Mouse (Mus musculus): ENCODE data around the gene Itgal. TPM values are rescaled to one million over a fixed set of nuclear protein-coding genes. Genes with fewer than 3 reads are reported as not detected.
A peak's percentile ranks its signal among the peaks of the same experiment; 100 is the strongest.

Gene Itgal
- total and polyA plus RNA-seq, 3 experiments: 0.92 to 9.7 TPM; not detected in 1

DNA sequence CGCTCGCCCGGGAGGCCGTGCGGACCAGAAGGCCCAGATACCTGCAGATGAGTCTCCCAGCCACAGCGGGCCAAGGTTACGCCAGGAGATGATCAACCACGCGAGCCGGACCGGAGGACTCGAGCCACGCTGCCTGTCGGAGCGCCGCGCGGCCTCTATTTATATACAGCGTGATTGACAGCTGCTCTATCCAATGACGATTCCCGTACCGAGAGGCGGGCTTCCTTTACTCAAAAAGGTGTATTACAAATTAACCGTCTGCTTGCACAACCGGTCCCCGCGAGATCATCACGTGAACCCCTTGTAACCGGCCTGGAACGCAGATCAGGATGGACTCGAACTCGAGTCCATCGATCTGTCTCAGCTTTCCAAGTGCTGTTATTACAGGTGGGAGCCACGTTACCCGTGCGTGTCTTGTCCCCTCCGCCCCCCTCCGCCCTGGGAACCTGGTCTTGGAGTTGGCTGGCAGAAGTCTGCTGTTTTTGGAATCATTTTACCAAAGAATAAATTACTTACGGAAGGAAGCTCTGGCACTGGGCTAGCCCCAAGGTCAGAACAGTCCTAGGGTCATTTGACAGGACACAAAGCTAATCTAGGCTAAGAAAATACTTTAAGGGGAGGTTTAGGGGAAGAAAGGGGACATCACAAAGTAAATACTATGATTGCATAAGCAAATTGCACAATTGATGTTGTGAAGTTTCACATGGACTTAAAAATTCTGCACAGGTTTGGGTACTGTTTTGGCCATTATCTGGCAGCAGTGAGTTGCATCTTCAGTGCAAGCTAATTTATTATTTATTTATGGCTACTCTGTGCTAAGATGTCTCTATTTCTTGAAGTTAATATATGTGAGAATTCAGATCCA is 21.9 kb upstream of the Itgal start, which contains the start of gene Sephs2 (continued):
- TF ChIP-seq CTCF (IDR thresholded peaks at IDR 0.05 in 2 of 3, conservative IDR thresholded peaks at IDR 0.05 in 1 of 3; ENCODE audit: control insufficient read depth in 1 of 3, insufficient read depth in 1 of 3, low read depth in 2 of 3, low read length in 3 of 3, poor library complexity in 1 of 3, severe bottlenecking in 1 of 3) (no peak), MAZ (IDR thresholded peaks at IDR 0.05; ENCODE audit: low read depth, low read length) (no peak), SIN3A (IDR thresholded peaks at IDR 0.05; ENCODE audit: low read length) (peak; percentile 97), MXI1 (IDR thresholded peaks at IDR 0.05; ENCODE audit: low read depth, low read length) (peak; percentile 82; the same call in 1 of the 2 replicates), GATA1 (IDR thresholded peaks at IDR 0.05; ENCODE audit: low read depth, low read length) (no peak), SMC3 (IDR thresholded peaks at IDR 0.05; ENCODE audit: low read depth, low read length) (no peak; the same call in 1 of the 2 replicates), ZC3H11A (IDR thresholded peaks at IDR 0.05; ENCODE audit: low read depth, low read length) (no peak), E2F4 (IDR thresholded peaks at IDR 0.05; ENCODE audit: borderline replicate concordance, low read depth, low read length) (0 out of 2 replicates have a peak, but pooled peaks have one; percentile 51), ZNF384 (IDR thresholded peaks at IDR 0.05; ENCODE audit: low read depth, low read length) (no peak), ZMIZ1 (IDR thresholded peaks at IDR 0.05; ENCODE audit: low read depth, low read length) (peak; percentile 99), ZKSCAN1 (IDR thresholded peaks at IDR 0.05; ENCODE audit: low read depth, low read length) (no peak), ETS1 (IDR thresholded peaks at IDR 0.05; ENCODE audit: low read depth, low read length) (peak; percentile 53; the same call in 1 of the 2 replicates), GABPA (IDR thresholded peaks at IDR 0.05; ENCODE audit: low read depth, low read length) (no peak), MEF2A (IDR thresholded peaks at IDR 0.05; ENCODE audit: extremely low read depth, insufficient replicate concordance, low read depth, low read length, poor library complexity, severe bottlenecking) (no peak), MYC (IDR thresholded peaks at IDR 0.05; ENCODE audit: low read depth, low read length) (peak; percentile 98), NELFE (IDR thresholded peaks at IDR 0.05; ENCODE audit: low read depth, low read length) (peak; percentile 99), ELF1 (IDR thresholded peaks at IDR 0.05; ENCODE audit: low read depth, low read length) (0 out of 2 replicates have a peak, but pooled peaks have one; percentile 49)

GRCm38 (mm10) chr7:127276519-127276961 is 19.5 kb upstream of the Itgal start:
- Histone ChIP-seq H3K27ac (ENCODE audit: control insufficient read depth, low read depth, low read length) (no peak overlapping the region), H3K9me3 (replicated peaks; ENCODE audit: insufficient read depth, low read length) (no peaks in the 10 kb centered on the region), H3K79me2 (ENCODE audit: control insufficient read depth, insufficient read depth, low read length, poor library complexity) (peaks cover 23% of the 10 kb centered on the region), H3K27me3 (ENCODE audit: control insufficient read depth in 1 of 2, insufficient read depth in 2 of 2, low read length in 2 of 2) (no peaks in the 10 kb centered on the region), H3K4me3 (ENCODE audit: control insufficient read depth in 1 of 2, insufficient read depth in 1 of 2, low read depth in 2 of 2, low read length in 2 of 2) (no peak overlapping the region), H3K4me1 (ENCODE audit: control insufficient read depth in 1 of 2, insufficient read depth in 2 of 2, low read length in 2 of 2) (peaks cover 12 to 25% of the 10 kb centered on the region in 2 experiments), H3K36me3 (ENCODE audit: control insufficient read depth in 1 of 2, insufficient read depth in 2 of 2, low read length in 2 of 2) (peaks cover 0 to 27% of the 10 kb centered on the region in 2 experiments; a peak in 3 of 4 replicates), H3K9ac (ENCODE audit: control insufficient read depth, low read depth, low read length, poor library complexity, severe bottlenecking) (no peak overlapping the region)
- no peak for DNase-seq (ENCODE audit: low read depth, low spot score)
- TF ChIP-seq GATA1 (IDR thresholded peaks at IDR 0.05; ENCODE audit: low read depth, low read length) (no peak), TCF12 (IDR thresholded peaks at IDR 0.05; ENCODE audit: low read depth, low read length) (no peak), ZNF384 (IDR thresholded peaks at IDR 0.05; ENCODE audit: low read depth, low read length) (no peak), ELF1 (IDR thresholded peaks at IDR 0.05; ENCODE audit: low read depth, low read length) (no peak), EP300 (IDR thresholded peaks at IDR 0.05; ENCODE audit: low read depth in 1 of 2, low read length in 2 of 2) (no peak), ETS1 (IDR thresholded peaks at IDR 0.05; ENCODE audit: low read depth, low read length) (no peak), CHD2 (IDR thresholded peaks at IDR 0.05; ENCODE audit: low read length) (no peak), ZKSCAN1 (IDR thresholded peaks at IDR 0.05; ENCODE audit: low read depth, low read length) (no peak), MAZ (IDR thresholded peaks at IDR 0.05; ENCODE audit: low read depth, low read length) (no peak), HCFC1 (IDR thresholded peaks at IDR 0.05; ENCODE audit: low read depth, low read length) (no peak), USF1 (IDR thresholded peaks at IDR 0.05; ENCODE audit: low read depth, low read length) (no peak)

Data from MEL (cell line).